Mouse (Mus musculus): Measurements from ENCODE around the gene Atp1b2. TPM values are rescaled to one million over a fixed set of nuclear protein-coding genes. Genes with fewer than 3 reads are reported as not detected.
A peak's percentile ranks its signal among the peaks of the same experiment; 100 is the strongest.

Gene Atp1b2
- polyA plus RNA-seq, 1 experiment: 324 TPM

GRCm38 (mm10) chr11:69609416-69609815 lies 3.7 kb upstream of the Atp1b2 start:
- no peak for DNase-seq (ENCODE audit: extremely low spot score in 1 of 2, low spot score in 1 of 2)

GRCm38 (mm10) chr11:69608525-69608924 lies 2.8 kb upstream of the Atp1b2 start:
- no peak for DNase-seq (ENCODE audit: extremely low spot score in 1 of 2, low spot score in 1 of 2)

- no peak for DNase-seq (ENCODE audit: extremely low spot score in 1 of 2, low spot score in 1 of 2)
Measured at GRCm38 (mm10) chr11:69606832-69607231, 1.1 kb upstream of the Atp1b2 start.

GRCm38 (mm10) chr11:69606491-69606795 lies 701 bp upstream of the Atp1b2 start:
- no peak for DNase-seq (ENCODE audit: extremely low spot score in 1 of 2, low spot score in 1 of 2)

- DNase-seq (ENCODE audit: extremely low spot score in 1 of 2, low spot score in 1 of 2): peak in 1 of 2 experiments; percentile 35
Measured at GRCm38 (mm10) chr11:69604795-69605664, 712 bp downstream of the Atp1b2 start.

- no peak for DNase-seq (ENCODE audit: extremely low spot score in 1 of 2, low spot score in 1 of 2)
Measured at GRCm38 (mm10) chr11:69604347-69604746, 1.4 kb downstream of the Atp1b2 start.

GRCm38 (mm10) chr11:69603516-69603915 lies 2.2 kb downstream of the Atp1b2 start:
- DNase-seq (ENCODE audit: extremely low spot score in 1 of 2, low spot score in 1 of 2): no peak

- DNase-seq (ENCODE audit: extremely low spot score in 1 of 2, low spot score in 1 of 2): no peak
Measured at GRCm38 (mm10) chr11:69601768-69602167, 4.0 kb downstream of the Atp1b2 start.

- DNase-seq (ENCODE audit: extremely low spot score in 1 of 2, low spot score in 1 of 2): peak in 1 of 2 experiments; percentile 83
Measured at GRCm38 (mm10) chr11:69600098-69600497, 5.6 kb downstream of the Atp1b2 start.

GRCm38 (mm10) chr11:69599436-69599835 lies 6.3 kb downstream of the Atp1b2 start:
- DNase-seq (ENCODE audit: extremely low spot score in 1 of 2, low spot score in 1 of 2): no peak

- DNase-seq (ENCODE audit: extremely low spot score in 1 of 2, low spot score in 1 of 2): no peak
Measured at GRCm38 (mm10) chr11:69594853-69595252, 10.9 kb downstream of the Atp1b2 start.

- DNase-seq (ENCODE audit: extremely low spot score in 1 of 2, low spot score in 1 of 2): no peak
Measured at GRCm38 (mm10) chr11:69592799-69593198, 12.9 kb downstream of the Atp1b2 start.

- DNase-seq (ENCODE audit: extremely low spot score in 1 of 2, low spot score in 1 of 2): peak; percentile 55 to 78
Measured at GRCm38 (mm10) chr11:69591899-69592637, 13.7 kb downstream of the Atp1b2 start.

GRCm38 (mm10) chr11:69591424-69591823 lies 14.3 kb downstream of the Atp1b2 start:
- no peak for DNase-seq (ENCODE audit: extremely low spot score in 1 of 2, low spot score in 1 of 2)

GRCm38 (mm10) chr11:69590622-69591021 lies 15.1 kb downstream of the Atp1b2 start:
- no peak for DNase-seq (ENCODE audit: extremely low spot score in 1 of 2, low spot score in 1 of 2)

- DNase-seq (ENCODE audit: extremely low spot score in 1 of 2, low spot score in 1 of 2): no peak
Measured at GRCm38 (mm10) chr11:69589207-69589834, 16.4 kb downstream of the Atp1b2 start.

- no peak for DNase-seq (ENCODE audit: extremely low spot score in 1 of 2, low spot score in 1 of 2)
Measured at GRCm38 (mm10) chr11:69585718-69586325, 19.9 kb downstream of the Atp1b2 start.

- no peak for DNase-seq (ENCODE audit: extremely low spot score in 1 of 2, low spot score in 1 of 2)
Measured at GRCm38 (mm10) chr11:69584937-69585336, 20.8 kb downstream of the Atp1b2 start.

GRCm38 (mm10) chr11:69584008-69584407 lies 21.7 kb downstream of the Atp1b2 start:
- DNase-seq (ENCODE audit: extremely low spot score in 1 of 2, low spot score in 1 of 2): no peak

- no peak for DNase-seq (ENCODE audit: extremely low spot score in 1 of 2, low spot score in 1 of 2)
Measured at GRCm38 (mm10) chr11:69582230-69582805, 23.4 kb downstream of the Atp1b2 start.

GRCm38 (mm10) chr11:69581814-69582213 lies 23.9 kb downstream of the Atp1b2 start:
- no peak for DNase-seq (ENCODE audit: extremely low spot score in 1 of 2, low spot score in 1 of 2)

Data from frontal cortex, adult 2 months (tissue).